Comparison of ENCODE assay signal across 22 mouse cellular contexts in the genomic region with DNA sequence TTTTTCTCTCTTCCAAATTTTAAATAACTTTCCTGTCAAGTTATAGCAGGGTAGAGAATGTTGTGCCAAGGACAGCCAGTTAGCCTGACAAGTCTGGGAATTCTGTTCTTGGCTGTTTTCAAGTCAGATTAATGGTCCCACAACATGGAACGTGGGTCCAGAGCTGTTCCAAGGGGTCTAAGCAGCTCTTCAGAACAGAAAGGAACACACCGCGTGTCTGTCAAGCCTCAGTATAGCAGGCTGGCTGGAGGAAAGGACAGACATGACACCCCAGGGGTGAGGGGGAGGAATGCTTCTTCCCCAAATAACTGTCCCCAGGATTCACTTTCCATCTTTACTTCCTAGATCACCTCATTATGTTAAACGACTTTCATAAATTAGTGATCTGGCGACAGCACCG. TPM values are rescaled to one million over a fixed set of nuclear protein-coding genes. Genes with fewer than 3 reads are reported as not detected.
DNase-seq lines count a peak whose midpoint lies in the region; ATAC-seq and TF ChIP-seq lines count a peak whose summit lies in the region.
"Had no signal": no experiment of that assay in that cellular context is flagged by ENCODE, and none has a peak within 500 bp of the region (broad histone marks: within the 10 kb centered on the region; RNA-seq: fewer than 3 reads in every experiment).

No protein-coding gene starts in this region.

- no peak for TF ChIP-seq EP300 in liver, postnatal 0 days (IDR thresholded peaks at IDR 0.05; ENCODE audit: low read depth)

- H3K9ac ChIP-seq in hindbrain, embryonic 11.5 days (ENCODE audit: low read depth, low read length): no peak overlapping the region
- no peak overlapping the region for H3K9ac ChIP-seq in hindbrain, embryonic 16.5 days (ENCODE audit: low read depth, low read length)
- no peak overlapping the region for H3K9ac ChIP-seq in midbrain, embryonic 11.5 days (ENCODE audit: low read length)
- H3K9ac ChIP-seq in neural tube, embryonic 13.5 days: no peak overlapping the region
- no peak overlapping the region for H3K9ac ChIP-seq in liver, postnatal 0 days (replicated peaks)
- H3K9ac ChIP-seq: forebrain, embryonic 13.5 days; heart, embryonic 12.5 days; liver, embryonic 12.5 days; lung, embryonic 14.5 days had no signal

- no peaks in the 10 kb centered on the region for H3K9me3 ChIP-seq in hindbrain, embryonic 11.5 days (ENCODE audit: control insufficient read depth, low read length)
- H3K9me3 ChIP-seq in hindbrain, embryonic 16.5 days (ENCODE audit: control insufficient read depth, low read length): no peaks in the 10 kb centered on the region
- H3K9me3 ChIP-seq in midbrain, embryonic 11.5 days (ENCODE audit: control insufficient read depth, low read length): no peaks in the 10 kb centered on the region
- no peaks in the 10 kb centered on the region for H3K9me3 ChIP-seq in neural tube, embryonic 13.5 days
- H3K9me3 ChIP-seq in liver, postnatal 0 days (ENCODE audit: low read length): no peaks in the 10 kb centered on the region
- H3K9me3 ChIP-seq: forebrain, embryonic 13.5 days; heart, embryonic 12.5 days; liver, embryonic 12.5 days had no signal

- no peaks in the 10 kb centered on the region for H3K36me3 ChIP-seq in hindbrain, embryonic 11.5 days (ENCODE audit: control insufficient read depth, insufficient read depth, low read length)
- no peaks in the 10 kb centered on the region for H3K36me3 ChIP-seq in hindbrain, embryonic 16.5 days (ENCODE audit: control insufficient read depth, insufficient read depth, low read length)
- H3K36me3 ChIP-seq in midbrain, embryonic 11.5 days (ENCODE audit: control insufficient read depth, insufficient read depth, low read length): no peaks in the 10 kb centered on the region
- no peaks in the 10 kb centered on the region for H3K36me3 ChIP-seq in neural tube, embryonic 13.5 days
- H3K36me3 ChIP-seq in liver, postnatal 0 days (replicated peaks; ENCODE audit: insufficient read depth, low read length): no peaks in the 10 kb centered on the region
- H3K36me3 ChIP-seq: heart, embryonic 12.5 days; liver, embryonic 12.5 days had no signal

- H3K4me3 ChIP-seq in hindbrain, embryonic 11.5 days (ENCODE audit: low read depth, low read length): no peak overlapping the region
- no peak overlapping the region for H3K4me3 ChIP-seq in hindbrain, embryonic 16.5 days (ENCODE audit: low read length)
- no peak overlapping the region for H3K4me3 ChIP-seq in midbrain, embryonic 11.5 days (ENCODE audit: low read depth, low read length)
- H3K4me3 ChIP-seq in neural tube, embryonic 13.5 days: peak overlapping the region; percentile 12; the same call in 1 of the 2 replicates
- H3K4me3 ChIP-seq in liver, postnatal 0 days (ENCODE audit: low read depth, low read length): no peak overlapping the region
- H3K4me3 ChIP-seq: forebrain, embryonic 13.5 days; heart, embryonic 12.5 days; liver, embryonic 12.5 days had no signal

- no peak overlapping the region for H3K27ac ChIP-seq in hindbrain, embryonic 11.5 days (ENCODE audit: low read depth, low read length)
- no peak overlapping the region for H3K27ac ChIP-seq in hindbrain, embryonic 16.5 days (ENCODE audit: low read depth, low read length)
- no peak overlapping the region for H3K27ac ChIP-seq in midbrain, embryonic 11.5 days (ENCODE audit: low read depth, low read length)
- no peak overlapping the region for H3K27ac ChIP-seq in neural tube, embryonic 13.5 days (replicated peaks)
- no peak overlapping the region for H3K27ac ChIP-seq in liver, postnatal 0 days (ENCODE audit: low read depth)
- H3K27ac ChIP-seq: forebrain, embryonic 13.5 days; liver, embryonic 12.5 days; stomach, postnatal 0 days had no signal

- ATAC-seq in hindbrain, embryonic 11.5 days (ENCODE audit: low FRiP score): no peak
- no peak for ATAC-seq in hindbrain, embryonic 16.5 days
- ATAC-seq in granulocyte monocyte progenitor cell, adult 5-6 weeks (replicated peaks; ENCODE audit: poor library complexity, severe bottlenecking): peak; percentile 22; the same call in 1 of the 2 replicates
- no peak for ATAC-seq in midbrain, embryonic 11.5 days (ENCODE audit: low FRiP score)
- ATAC-seq in neural tube, embryonic 13.5 days (ENCODE audit: low read depth): no peak
- ATAC-seq in liver, postnatal 0 days: no peak
- ATAC-seq: CD4-positive, CD25-positive, alpha-beta regulatory T cell, adult 4 months; forebrain, embryonic 13.5 days; inflammation-experienced regulatory T-cells, adult 6 months; liver, embryonic 12.5 days had no signal

- WGBS in hindbrain, embryonic 11.5 days: 62% methylated on average over 6 of the region's 6 CpGs
- WGBS in hindbrain, embryonic 16.5 days: 62% methylated on average over 6 of the region's 6 CpGs
- 64% methylated on average over 6 of the region's 6 CpGs for WGBS in midbrain, embryonic 11.5 days
- WGBS in neural tube, embryonic 13.5 days: 29% methylated on average over 6 of the region's 6 CpGs
- WGBS in liver, postnatal 0 days (ENCODE audit: insufficient replicate concordance): 42% methylated on average over 6 of the region's 6 CpGs

- H3K4me1 ChIP-seq in hindbrain, embryonic 11.5 days (replicated peaks; ENCODE audit: control insufficient read depth, insufficient read depth, low read length): peaks cover 16% of the 10 kb centered on the region
- peaks cover 26% of the 10 kb centered on the region for H3K4me1 ChIP-seq in hindbrain, embryonic 16.5 days (ENCODE audit: control insufficient read depth, insufficient read depth, low read depth, low read length)
- H3K4me1 ChIP-seq in midbrain, embryonic 11.5 days (ENCODE audit: control insufficient read depth, insufficient read depth, low read length): peaks cover 16% of the 10 kb centered on the region
- H3K4me1 ChIP-seq in neural tube, embryonic 13.5 days (replicated peaks): peaks cover 45% of the 10 kb centered on the region
- H3K4me1 ChIP-seq in liver, postnatal 0 days (ENCODE audit: insufficient read depth): peaks cover 25% of the 10 kb centered on the region

- no peak for TF ChIP-seq CTCF in liver, postnatal 0 days (IDR thresholded peaks at IDR 0.05; ENCODE audit: low read depth)

- DNase-seq in hindbrain, embryonic 11.5 days (ENCODE audit: low spot score): peak; percentile 28
- peak; percentile 87 for DNase-seq in midbrain, embryonic 11.5 days (ENCODE audit: low spot score, missing footprints)
- DNase-seq in cerebellum, postnatal 4 days (ENCODE audit: low spot score in 2 of 2): no peak
- DNase-seq in liver, postnatal 0 days: no peak
- DNase-seq: adrenal gland, postnatal 25 days; cerebellum, adult 8-10 months; cerebellum, postnatal 36 days; heart, postnatal 10 days; kidney, adult 2 months; kidney, postnatal 10 days; lung, embryonic 14.5 days; thymus, adult 2 months; thymus, postnatal 4 days had no signal

- H3K27me3 ChIP-seq in hindbrain, embryonic 11.5 days (ENCODE audit: control insufficient read depth, insufficient read depth, low read length): peaks cover 72% of the 10 kb centered on the region
- peaks cover 31% of the 10 kb centered on the region for H3K27me3 ChIP-seq in hindbrain, embryonic 16.5 days (replicated peaks; ENCODE audit: control insufficient read depth, insufficient read depth, low read length)
- H3K27me3 ChIP-seq in midbrain, embryonic 11.5 days (ENCODE audit: control insufficient read depth, insufficient read depth, low read length): peaks cover 73% of the 10 kb centered on the region
- H3K27me3 ChIP-seq in neural tube, embryonic 13.5 days: peaks cover 96% of the 10 kb centered on the region
- H3K27me3 ChIP-seq in liver, postnatal 0 days (ENCODE audit: insufficient read depth, low read length): peaks cover 65% of the 10 kb centered on the region

- 0 out of 2 replicates have a peak overlapping the region, but pooled peaks have one; percentile 9 for H3K4me2 ChIP-seq in hindbrain, embryonic 11.5 days (replicated peaks; ENCODE audit: low read depth, low read length)
- no peak overlapping the region for H3K4me2 ChIP-seq in hindbrain, embryonic 16.5 days (ENCODE audit: low read length)
- H3K4me2 ChIP-seq in midbrain, embryonic 11.5 days: no peak overlapping the region
- H3K4me2 ChIP-seq in neural tube, embryonic 13.5 days: peak overlapping the region; percentile 68
- H3K4me2 ChIP-seq in liver, postnatal 0 days (ENCODE audit: low read depth, low read length): no peak overlapping the region
- H3K4me2 ChIP-seq: forebrain, embryonic 13.5 days; heart, embryonic 12.5 days; liver, embryonic 12.5 days; lung, embryonic 14.5 days had no signal

RNA-seq across cellular contexts. Expression of a gene that starts 5.0 kb away (rescaled TPM):
- 54.1 and 55.5 TPM in 2 replicates for polyA plus RNA-seq in hindbrain, embryonic 11.5 days (2014; fragmentation: Nextera tagmentation; extraction: Ambion mirVana)
- polyA plus RNA-seq in hindbrain, embryonic 16.5 days (2015; fragmentation: Nextera tagmentation; extraction: Ambion mirVana): 109 and 114 TPM in 2 replicates
- total RNA-seq in granulocyte monocyte progenitor cell, adult 5-6 weeks (2014; fragmentation: Nextera tagmentation): 90.2 and 113 TPM in 2 replicates
- total RNA-seq in granulocyte monocyte progenitor cell, adult 5-6 weeks (2017): 68.2 and 68.3 TPM in 2 replicates
- polyA plus RNA-seq in midbrain, embryonic 11.5 days (2014; fragmentation: Nextera tagmentation; extraction: Ambion mirVana): 54.6 and 63.3 TPM in 2 replicates
- polyA plus RNA-seq in neural tube, embryonic 13.5 days (2015; fragmentation: Nextera tagmentation; extraction: Ambion mirVana): 97.1 and 104 TPM in 2 replicates
- polyA plus RNA-seq in liver, postnatal 0 days (2015; fragmentation: Nextera tagmentation; extraction: Ambion mirVana): 17.3 and 18.7 TPM in 2 replicates

RNA-seq across cellular contexts. Expression of a gene that starts 58.3 kb away (rescaled TPM):
- 110 and 119 TPM in 2 replicates for polyA plus RNA-seq in hindbrain, embryonic 11.5 days (2014; fragmentation: Nextera tagmentation; extraction: Ambion mirVana)
- polyA plus RNA-seq in hindbrain, embryonic 16.5 days (2015; fragmentation: Nextera tagmentation; extraction: Ambion mirVana): 254 and 276 TPM in 2 replicates
- 103 and 156 TPM in 2 replicates for total RNA-seq in granulocyte monocyte progenitor cell, adult 5-6 weeks (2014; fragmentation: Nextera tagmentation)
- 33.8 and 44.3 TPM in 2 replicates for total RNA-seq in granulocyte monocyte progenitor cell, adult 5-6 weeks (2017)
- 121 and 132 TPM in 2 replicates for polyA plus RNA-seq in midbrain, embryonic 11.5 days (2014; fragmentation: Nextera tagmentation; extraction: Ambion mirVana)
- polyA plus RNA-seq in neural tube, embryonic 13.5 days (2015; fragmentation: Nextera tagmentation; extraction: Ambion mirVana): 174 and 179 TPM in 2 replicates
- 27.8 and 30.5 TPM in 2 replicates for polyA plus RNA-seq in liver, postnatal 0 days (2015; fragmentation: Nextera tagmentation; extraction: Ambion mirVana)

Comparison
In these comparisons a context has a peak if more than half of its experiments do, and no peak if none do; other contexts are left out.
1. H3K4me2 ChIP-seq: peak in hindbrain, embryonic 11.5 days (single experiment) and neural tube, embryonic 13.5 days (single experiment); none in hindbrain, embryonic 16.5 days (single experiment), midbrain, embryonic 11.5 days (single experiment) and liver, postnatal 0 days (single experiment).
2. DNase-seq: peak in hindbrain, embryonic 11.5 days (single experiment) and midbrain, embryonic 11.5 days (single experiment); none in cerebellum, postnatal 4 days (0 of 2) and liver, postnatal 0 days (single experiment).